Comparison of ENCODE assay signal across 8 mouse cellular contexts in genomic region chr10:127614236-127615033, GRCm38 (mm10). TPM values are rescaled to one million over a fixed set of nuclear protein-coding genes. Genes with fewer than 3 reads are reported as not detected.
A peak's percentile ranks its signal among the peaks of the same experiment; 100 is the strongest.
DNase-seq lines count a peak whose midpoint lies in the region; ATAC-seq lines count a peak whose summit lies in the region.

No protein-coding gene starts in this region.

- H3K27me3 ChIP-seq in kidney, embryonic 16.5 days (ENCODE audit: insufficient read depth, low read length): peaks cover 8% of the 10 kb centered on the region; the same call in 1 of the 2 replicates
- H3K27me3 ChIP-seq in embryonic facial prominence, embryonic 11.5 days (ENCODE audit: control insufficient read depth, insufficient read depth, low read length): no peaks in the 10 kb centered on the region
- H3K27me3 ChIP-seq in hindbrain, embryonic 12.5 days: no peaks in the 10 kb centered on the region
- no peaks in the 10 kb centered on the region for H3K27me3 ChIP-seq in midbrain, embryonic 14.5 days (ENCODE audit: control insufficient read depth, insufficient read depth, low read length)

- DNase-seq in kidney, postnatal 25 days: no peak
- peak; percentile 85 for DNase-seq in embryonic facial prominence, embryonic 11.5 days (ENCODE audit: low spot score)
- DNase-seq in midbrain, embryonic 14.5 days: peak; percentile 24
- no peak for DNase-seq in natural killer cell, adult 2 months (ENCODE audit: low spot score in 2 of 2)
- DNase-seq in ovary, postnatal 10 days (ENCODE audit: low spot score): no peak
- no peak for DNase-seq in frontal cortex, adult 2 months (ENCODE audit: extremely low spot score in 1 of 2, low spot score in 1 of 2)

- H3K9ac ChIP-seq in kidney, embryonic 16.5 days (replicated peaks; ENCODE audit: low read length): peak overlapping the region; percentile 47
- peak overlapping the region; percentile 26 for H3K9ac ChIP-seq in embryonic facial prominence, embryonic 11.5 days (replicated peaks; ENCODE audit: low read length)
- H3K9ac ChIP-seq in hindbrain, embryonic 12.5 days: peak overlapping the region; percentile 0; the same call in 1 of the 2 replicates
- 0 out of 2 replicates have a peak overlapping the region, but pooled peaks have one; percentile 16 for H3K9ac ChIP-seq in midbrain, embryonic 14.5 days (replicated peaks; ENCODE audit: low read length)

- peaks cover 67% of the 10 kb centered on the region for H3K4me1 ChIP-seq in kidney, embryonic 16.5 days (ENCODE audit: insufficient read depth, low read length)
- H3K4me1 ChIP-seq in embryonic facial prominence, embryonic 11.5 days (ENCODE audit: control insufficient read depth, insufficient read depth, low read length): peaks cover 23% of the 10 kb centered on the region
- peaks cover 60% of the 10 kb centered on the region for H3K4me1 ChIP-seq in hindbrain, embryonic 12.5 days
- peaks cover 55% of the 10 kb centered on the region for H3K4me1 ChIP-seq in midbrain, embryonic 14.5 days (ENCODE audit: control insufficient read depth, insufficient read depth, low read length)

- ATAC-seq in kidney, embryonic 16.5 days (ENCODE audit: low FRiP score, low TSS enrichment): peak; percentile 16; the same call in 1 of the 2 replicates
- peak; percentile 64 for ATAC-seq in embryonic facial prominence, embryonic 11.5 days (replicated peaks; ENCODE audit: insufficient number of reproducible peaks, low FRiP score, low TSS enrichment, low read depth)
- ATAC-seq in hindbrain, embryonic 12.5 days (ENCODE audit: low FRiP score): no peak
- ATAC-seq in midbrain, embryonic 14.5 days (ENCODE audit: low FRiP score, low TSS enrichment): no peak

- no peak overlapping the region; the same call in 1 of the 2 replicates for H3K4me3 ChIP-seq in kidney, embryonic 16.5 days (ENCODE audit: low read length)
- H3K4me3 ChIP-seq in embryonic facial prominence, embryonic 11.5 days (ENCODE audit: low read depth, low read length): peak overlapping the region; percentile 11
- H3K4me3 ChIP-seq in hindbrain, embryonic 12.5 days: no peak overlapping the region
- H3K4me3 ChIP-seq in midbrain, embryonic 14.5 days (replicated peaks; ENCODE audit: low read depth, low read length): no peak overlapping the region

- no peaks in the 10 kb centered on the region for H3K9me3 ChIP-seq in kidney, embryonic 16.5 days (ENCODE audit: low read length)
- no peaks in the 10 kb centered on the region for H3K9me3 ChIP-seq in embryonic facial prominence, embryonic 11.5 days (replicated peaks; ENCODE audit: control insufficient read depth, low read length)
- no peaks in the 10 kb centered on the region for H3K9me3 ChIP-seq in hindbrain, embryonic 12.5 days (replicated peaks)
- no peaks in the 10 kb centered on the region for H3K9me3 ChIP-seq in midbrain, embryonic 14.5 days (ENCODE audit: control insufficient read depth, low read length)

- H3K4me2 ChIP-seq in kidney, embryonic 16.5 days (replicated peaks; ENCODE audit: low read depth, low read length): peak overlapping the region; percentile 16; the same call in 1 of the 2 replicates
- peak overlapping the region; percentile 35 for H3K4me2 ChIP-seq in embryonic facial prominence, embryonic 11.5 days (ENCODE audit: low read depth, low read length)
- peak overlapping the region; percentile 34 for H3K4me2 ChIP-seq in hindbrain, embryonic 12.5 days (replicated peaks)
- peak overlapping the region; percentile 21; the same call in 1 of the 2 replicates for H3K4me2 ChIP-seq in midbrain, embryonic 14.5 days (ENCODE audit: low read length)

- 28% methylated on average over 12 of the region's 12 CpGs for WGBS in kidney, embryonic 16.5 days
- WGBS in embryonic facial prominence, embryonic 11.5 days: 19% methylated on average over 12 of the region's 12 CpGs
- 22% methylated on average over 12 of the region's 12 CpGs for WGBS in hindbrain, embryonic 12.5 days
- WGBS in midbrain, embryonic 14.5 days: 22% methylated on average over 12 of the region's 12 CpGs

- peak overlapping the region; percentile 84 for H3K27ac ChIP-seq in kidney, embryonic 16.5 days (ENCODE audit: low read length)
- H3K27ac ChIP-seq in embryonic facial prominence, embryonic 11.5 days (replicated peaks; ENCODE audit: low read depth, low read length): peak overlapping the region; percentile 88
- H3K27ac ChIP-seq in hindbrain, embryonic 12.5 days: peak overlapping the region; percentile 71
- H3K27ac ChIP-seq in midbrain, embryonic 14.5 days (replicated peaks; ENCODE audit: low read depth, low read length): peak overlapping the region; percentile 26; the same call in 1 of the 2 replicates

- peaks cover 14% of the 10 kb centered on the region for H3K36me3 ChIP-seq in kidney, embryonic 16.5 days (ENCODE audit: insufficient read depth, low read length)
- H3K36me3 ChIP-seq in embryonic facial prominence, embryonic 11.5 days (replicated peaks; ENCODE audit: control insufficient read depth, insufficient read depth, low read depth, low read length): peaks cover 12% of the 10 kb centered on the region
- peaks cover 39% of the 10 kb centered on the region for H3K36me3 ChIP-seq in hindbrain, embryonic 12.5 days
- H3K36me3 ChIP-seq in midbrain, embryonic 14.5 days (ENCODE audit: control insufficient read depth, insufficient read depth, low read length): peaks cover 45% of the 10 kb centered on the region

RNA-seq across cellular contexts. Expression of gene Lrp1, which starts 6.5 kb away (rescaled TPM):
- 70.9 and 71.7 TPM in 2 replicates for polyA plus RNA-seq in kidney, embryonic 16.5 days (2015; fragmentation: Nextera tagmentation; extraction: Ambion mirVana)
- polyA plus RNA-seq in embryonic facial prominence, embryonic 11.5 days (2014; fragmentation: Nextera tagmentation; extraction: Ambion mirVana): 55.5 and 59.0 TPM in 2 replicates
- 111 and 115 TPM in 2 replicates for polyA plus RNA-seq in hindbrain, embryonic 12.5 days (2016; fragmentation: Nextera tagmentation; extraction: Ambion mirVana)
- 110 and 131 TPM in 2 replicates for polyA plus RNA-seq in midbrain, embryonic 14.5 days (2014; fragmentation: Nextera tagmentation; extraction: Ambion mirVana)
- polyA plus RNA-seq in frontal cortex, adult 2 months (2012; rRNA removed): 279 and 283 TPM in 2 replicates

RNA-seq across cellular contexts. Expression of gene Stat6, which starts 28.4 kb away (rescaled TPM):
- polyA plus RNA-seq in kidney, embryonic 16.5 days (2015; fragmentation: Nextera tagmentation; extraction: Ambion mirVana): 33.8 and 37.4 TPM in 2 replicates
- polyA plus RNA-seq in embryonic facial prominence, embryonic 11.5 days (2014; fragmentation: Nextera tagmentation; extraction: Ambion mirVana): 8.1 and 8.2 TPM in 2 replicates
- 8.8 and 11.3 TPM in 2 replicates for polyA plus RNA-seq in hindbrain, embryonic 12.5 days (2016; fragmentation: Nextera tagmentation; extraction: Ambion mirVana)
- polyA plus RNA-seq in midbrain, embryonic 14.5 days (2014; fragmentation: Nextera tagmentation; extraction: Ambion mirVana): 1.4 and 4.0 TPM in 2 replicates
- polyA plus RNA-seq in frontal cortex, adult 2 months (2012; rRNA removed): 11.0 and 11.9 TPM in 2 replicates

RNA-seq across cellular contexts. Expression of gene Nemp1, which starts 52.3 kb away (rescaled TPM):
- 10.6 and 10.7 TPM in 2 replicates for polyA plus RNA-seq in kidney, embryonic 16.5 days (2015; fragmentation: Nextera tagmentation; extraction: Ambion mirVana)
- 11.2 and 11.7 TPM in 2 replicates for polyA plus RNA-seq in embryonic facial prominence, embryonic 11.5 days (2014; fragmentation: Nextera tagmentation; extraction: Ambion mirVana)
- 7.8 and 8.9 TPM in 2 replicates for polyA plus RNA-seq in hindbrain, embryonic 12.5 days (2016; fragmentation: Nextera tagmentation; extraction: Ambion mirVana)
- 2.6 and 3.5 TPM in 2 replicates for polyA plus RNA-seq in midbrain, embryonic 14.5 days (2014; fragmentation: Nextera tagmentation; extraction: Ambion mirVana)
- polyA plus RNA-seq in frontal cortex, adult 2 months (2012; rRNA removed): 4.5 and 4.8 TPM in 2 replicates

RNA-seq across cellular contexts. Expression of gene Nab2, which starts 53.9 kb away (rescaled TPM):
- polyA plus RNA-seq in kidney, embryonic 16.5 days (2015; fragmentation: Nextera tagmentation; extraction: Ambion mirVana): 28.8 and 32.1 TPM in 2 replicates
- 8.0 and 9.3 TPM in 2 replicates for polyA plus RNA-seq in embryonic facial prominence, embryonic 11.5 days (2014; fragmentation: Nextera tagmentation; extraction: Ambion mirVana)
- polyA plus RNA-seq in hindbrain, embryonic 12.5 days (2016; fragmentation: Nextera tagmentation; extraction: Ambion mirVana): 6.8 and 8.9 TPM in 2 replicates
- polyA plus RNA-seq in midbrain, embryonic 14.5 days (2014; fragmentation: Nextera tagmentation; extraction: Ambion mirVana): 0.93 and 1.2 TPM in 2 replicates
- polyA plus RNA-seq in frontal cortex, adult 2 months (2012; rRNA removed): 38.2 and 46.1 TPM in 2 replicates

Comparison
In these comparisons a context has a peak if more than half of its experiments do, and no peak if none do; other contexts are left out.
1. ATAC-seq: peak in kidney, embryonic 16.5 days (single experiment) and embryonic facial prominence, embryonic 11.5 days (single experiment); none in hindbrain, embryonic 12.5 days (single experiment) and midbrain, embryonic 14.5 days (single experiment).
2. H3K27ac ChIP-seq: peak in every context shown above with its lines; median percentile 88 in embryonic facial prominence, embryonic 11.5 days; 84 in kidney, embryonic 16.5 days; 71 in hindbrain, embryonic 12.5 days; 26 in midbrain, embryonic 14.5 days.
3. DNase-seq: peak in embryonic facial prominence, embryonic 11.5 days (single experiment) and midbrain, embryonic 14.5 days (single experiment); none in kidney, postnatal 25 days (0 of 2), natural killer cell, adult 2 months (0 of 2), ovary, postnatal 10 days (single experiment) and frontal cortex, adult 2 months (0 of 2).
4. Peak in every context shown above with its lines, with median percentiles within 50 percentile points of each other: H3K4me2 ChIP-seq and H3K9ac ChIP-seq.